15 mouse cellular contexts compared by ENCODE assay signal in the genomic region with DNA sequence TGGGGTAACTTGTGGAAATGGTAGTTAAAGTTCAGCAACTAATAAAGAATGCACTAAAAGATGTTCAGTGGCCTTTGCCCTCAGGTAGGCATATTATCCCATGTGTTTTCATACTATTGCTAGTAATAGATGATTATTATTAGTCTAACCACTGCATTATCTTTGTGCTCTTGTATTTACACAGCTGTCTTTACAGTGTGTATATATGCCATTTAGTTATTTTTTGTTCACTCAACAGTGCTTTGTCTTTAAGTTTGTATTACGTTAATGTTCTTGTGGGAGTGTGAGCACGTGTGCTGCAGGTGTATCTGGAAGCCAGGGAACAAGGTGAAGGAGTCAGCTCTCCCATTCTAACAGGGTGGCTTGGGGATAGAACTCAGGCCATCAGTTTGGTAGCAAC.
"Had no signal": no experiment of that assay in that cellular context is flagged by ENCODE, and none has a peak within 500 bp of the region (broad histone marks: within the 10 kb centered on the region; RNA-seq: fewer than 3 reads in every experiment).

No protein-coding gene starts in this region.

- H3K4me2 ChIP-seq: lung, embryonic 14.5 days; midbrain, embryonic 12.5 days; midbrain, embryonic 15.5 days; neural tube, embryonic 12.5 days had no signal

- H3K9me3 ChIP-seq: liver, embryonic 12.5 days; megakaryocyte, embryonic 14.5 days; midbrain, embryonic 12.5 days; midbrain, embryonic 15.5 days; neural tube, embryonic 12.5 days had no signal

- H3K4me3 ChIP-seq: liver, embryonic 12.5 days; megakaryocyte, embryonic 14.5 days; midbrain, embryonic 12.5 days; midbrain, embryonic 15.5 days; neural tube, embryonic 12.5 days had no signal

- H3K9ac ChIP-seq: liver, embryonic 12.5 days; liver, embryonic 14.5 days; lung, embryonic 14.5 days; midbrain, embryonic 12.5 days; midbrain, embryonic 15.5 days; neural tube, embryonic 12.5 days had no signal

- ATAC-seq: midbrain, embryonic 15.5 days had no signal

- DNase-seq: lung, adult 18-20 months; lung, embryonic 14.5 days; lung, postnatal 10 days; lung, postnatal 4 days; right cerebral cortex, postnatal 14 days; right cerebral cortex, postnatal 4 days; spleen, adult 18-20 months; thymus, adult 2 months; thymus, postnatal 36 days had no signal

- H3K27ac ChIP-seq: liver, embryonic 14.5 days; midbrain, embryonic 12.5 days; midbrain, embryonic 15.5 days; neural tube, embryonic 12.5 days had no signal

- H3K4me1 ChIP-seq: midbrain, embryonic 12.5 days had no signal

- H3K27me3 ChIP-seq: liver, embryonic 12.5 days; megakaryocyte, embryonic 14.5 days; midbrain, embryonic 12.5 days; midbrain, embryonic 15.5 days; neural tube, embryonic 12.5 days had no signal
